Mouse (Mus musculus) lung, postnatal 0 days (tissue): ENCODE data around the gene Srp68.

Experiments used
- CTCF ChIP-seq: IDR thresholded peaks from 2 replicates; pipeline ENCODE4 v1.5.1; 2016; ENCODE audit warnings: antibody characterized with exemption, mild to moderate bottlenecking
- EP300 ChIP-seq: IDR thresholded peaks from 2 replicates; pipeline ENCODE4 v1.6.1; 2016; ENCODE audit warnings: antibody characterized with exemption, mild to moderate bottlenecking, control low read depth

DNA sequence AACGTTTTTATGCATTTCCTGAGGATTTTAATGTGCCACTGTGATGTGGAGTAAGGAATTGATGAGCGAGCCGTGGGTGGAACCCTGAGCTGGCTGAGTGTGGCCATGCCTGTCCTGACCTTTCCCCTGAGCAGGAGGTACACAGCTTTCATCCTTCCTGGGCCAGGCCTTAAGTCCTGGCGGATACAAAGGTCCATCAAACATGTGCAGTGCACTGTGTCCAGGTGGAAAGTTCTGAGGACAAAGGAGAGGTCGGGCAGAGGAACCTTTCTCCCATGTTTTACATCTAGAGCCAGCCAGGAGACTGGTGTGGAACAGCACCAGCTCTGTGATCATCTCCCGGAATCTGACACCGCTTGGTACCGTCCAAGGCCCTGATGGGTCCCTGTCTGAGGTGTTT is 64.8 kb downstream of the Srp68 start:
- TF ChIP-seq EP300 (no peak), CTCF (no peak)
